Mouse (Mus musculus): Measurements from ENCODE around the gene Klrk1. TPM values are rescaled to one million over a fixed set of nuclear protein-coding genes. Genes with fewer than 3 reads are reported as not detected.
"Not testable (repeated sequence)": the region's sequence is repeated elsewhere in the genome, so short reads cannot be mapped to it uniquely, and the experiment has no call there.

Klrk1 gene
- polyA plus RNA-seq (2016; fragmentation: Nextera tagmentation; extraction: Ambion mirVana) = 0.25 TPM in 2 replicates

DNA sequence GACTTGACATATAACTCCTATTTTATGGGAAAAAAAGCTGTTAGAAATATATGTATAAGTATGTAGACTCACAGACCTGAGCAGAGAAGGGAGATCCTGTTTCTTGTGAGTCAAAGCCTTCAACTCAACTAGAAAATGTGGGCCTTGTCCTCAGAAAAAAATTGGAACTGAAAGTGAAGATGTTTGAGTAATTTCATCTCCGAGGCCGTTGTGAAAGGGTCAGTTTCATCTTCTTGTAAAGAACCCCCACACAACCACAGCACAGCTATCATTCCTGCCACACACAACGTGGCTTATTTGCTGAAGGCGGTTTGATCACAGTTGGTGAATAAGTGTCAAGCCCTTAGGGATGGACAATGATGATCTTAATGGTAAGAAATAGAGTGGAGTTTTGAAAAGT is at the start of gene Klrk1:
Gene Klrk1 (minus strand): TSS at position 130 of the 400 bp plus-strand sequence.
- no peak for ATAC-seq (ENCODE audit: low FRiP score)
- whole genome bisulfite sequencing = 82% methylated on average over 4 of the region's 4 CpGs
- no peaks in the 10 kb centered on the region for H3K27me3 ChIP-seq

DNA sequence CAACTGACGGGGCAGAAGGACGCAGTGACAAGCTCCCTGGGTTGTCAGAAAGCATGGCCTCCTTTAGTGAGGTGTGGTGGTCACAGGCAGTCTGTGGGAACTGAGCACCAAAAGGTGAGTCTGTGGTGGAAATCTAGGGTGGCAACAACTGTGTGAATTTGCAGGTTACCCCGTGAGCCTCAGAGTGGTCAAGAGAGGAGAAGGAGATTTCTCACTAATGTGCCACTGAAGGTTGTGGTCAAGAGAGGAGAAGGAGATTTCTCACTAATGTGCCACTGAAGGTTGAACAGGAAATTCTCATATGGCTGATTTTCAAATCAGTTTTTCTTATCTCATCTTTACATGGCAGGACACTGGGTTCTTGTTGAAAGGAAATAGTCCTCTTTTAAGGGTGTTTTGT is 37.6 kb upstream of the Klrk1 start:
- H3K9ac ChIP-seq; H3K36me3 ChIP-seq; H3K27me3 ChIP-seq; H3K9me3 ChIP-seq (replicated peaks); H3K4me1 ChIP-seq; H3K27ac ChIP-seq; H3K4me2 ChIP-seq (replicated peaks); ATAC-seq (ENCODE audit: low FRiP score); H3K4me3 ChIP-seq: not testable (repeated sequence)
- no CpG with 5 or more reads among the region's 3 CpGs for WGBS

More for the DNA sequence above, at the start of gene Klrk1:
- H3K4me2 ChIP-seq (replicated peaks) = no peak within 1 kb of the TSS
- no peak within 1 kb of the TSS for H3K9ac ChIP-seq
- H3K9me3 ChIP-seq (replicated peaks) = no peaks in the 10 kb centered on the region
- H3K4me3 ChIP-seq = no peak within 1 kb of the TSS
- no peaks in the 10 kb centered on the region for H3K4me1 ChIP-seq
- H3K27ac ChIP-seq = no peak within 1 kb of the TSS
- H3K36me3 ChIP-seq = no peaks in the 10 kb centered on the region

DNA sequence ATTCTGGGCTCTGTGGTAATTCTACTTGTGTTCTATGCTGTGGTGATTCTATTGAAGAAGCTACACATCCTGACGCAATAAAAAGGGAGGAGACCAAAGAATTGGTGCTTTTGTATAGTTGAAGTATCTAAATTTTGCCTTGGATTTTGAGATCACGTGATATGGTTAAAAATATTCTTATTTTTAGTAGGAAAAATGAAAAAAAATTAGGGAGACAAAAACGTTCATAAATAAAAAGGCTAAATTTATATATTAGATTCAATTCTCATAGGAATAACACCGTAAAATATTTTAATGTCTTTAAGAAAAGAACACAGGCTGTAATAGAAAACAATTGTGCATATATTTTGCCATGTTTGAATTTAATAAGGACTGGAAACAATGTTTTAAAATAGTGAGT is 36.9 kb upstream of the Klrk1 start, which contains the start of gene Klrc2:
Gene Klrc2 (minus strand): TSS at position 101 of the 400 bp plus-strand sequence.
- H3K36me3 ChIP-seq; H3K9ac ChIP-seq; H3K4me3 ChIP-seq; H3K4me2 ChIP-seq (replicated peaks); H3K27me3 ChIP-seq; H3K9me3 ChIP-seq (replicated peaks); H3K27ac ChIP-seq; ATAC-seq (ENCODE audit: low FRiP score); H3K4me1 ChIP-seq: not testable (repeated sequence)
- 77% methylated on average over 4 of the region's 4 CpGs for WGBS

DNA sequence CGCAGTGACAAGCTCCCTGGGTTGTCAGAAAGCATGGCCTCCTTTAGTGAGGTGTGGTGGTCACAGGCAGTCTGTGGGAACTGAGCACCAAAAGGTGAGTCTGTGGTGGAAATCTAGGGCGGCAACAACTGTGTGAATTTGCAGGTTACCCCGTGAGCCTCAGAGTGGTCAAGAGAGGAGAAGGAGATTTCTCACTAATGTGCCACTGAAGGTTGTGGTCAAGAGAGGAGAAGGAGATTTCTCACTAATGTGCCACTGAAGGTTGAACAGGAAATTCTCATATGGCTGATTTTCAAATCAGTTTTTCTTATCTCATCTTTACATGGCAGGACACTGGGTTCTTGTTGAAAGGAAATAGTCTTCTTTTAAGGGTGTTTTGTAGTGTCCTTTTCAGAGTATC is 20.4 kb upstream of the Klrk1 start:
- not testable (repeated sequence) for H3K36me3 ChIP-seq; H3K4me3 ChIP-seq; H3K27me3 ChIP-seq; H3K9me3 ChIP-seq (replicated peaks); ATAC-seq (ENCODE audit: low FRiP score); H3K4me2 ChIP-seq (replicated peaks); H3K27ac ChIP-seq; H3K4me1 ChIP-seq; H3K9ac ChIP-seq
- 83% methylated on average over 1 of the region's 3 CpGs for WGBS

DNA sequence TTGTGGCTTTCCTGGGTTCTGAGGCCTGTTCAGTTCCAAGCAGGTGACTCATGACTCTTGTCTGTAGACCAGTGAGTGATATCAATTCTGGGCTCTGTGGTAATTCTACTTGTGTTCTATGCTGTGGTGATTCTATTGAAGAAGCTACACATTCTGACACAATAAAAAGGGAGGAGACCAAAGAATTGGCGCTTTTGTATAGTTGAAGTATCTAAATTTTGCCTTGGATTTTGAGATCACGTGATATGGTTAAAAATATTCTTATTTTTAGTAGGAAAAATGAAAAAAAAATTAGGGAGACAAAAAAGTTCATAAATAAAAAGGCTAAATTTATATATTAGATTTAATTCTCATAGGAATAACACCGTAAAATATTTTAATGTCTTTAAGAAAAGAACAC is 19.6 kb upstream of the Klrk1 start, which contains the start of gene Klrc3:
Gene Klrc3 (minus strand): TSS at position 101 of the 400 bp plus-strand sequence.
- not testable (repeated sequence) for H3K36me3 ChIP-seq; ATAC-seq (ENCODE audit: low FRiP score); H3K4me2 ChIP-seq (replicated peaks); H3K27ac ChIP-seq; H3K27me3 ChIP-seq; H3K4me3 ChIP-seq; H3K9ac ChIP-seq; H3K4me1 ChIP-seq; H3K9me3 ChIP-seq (replicated peaks)
- WGBS = 85% methylated on average over 3 of the region's 3 CpGs

DNA sequence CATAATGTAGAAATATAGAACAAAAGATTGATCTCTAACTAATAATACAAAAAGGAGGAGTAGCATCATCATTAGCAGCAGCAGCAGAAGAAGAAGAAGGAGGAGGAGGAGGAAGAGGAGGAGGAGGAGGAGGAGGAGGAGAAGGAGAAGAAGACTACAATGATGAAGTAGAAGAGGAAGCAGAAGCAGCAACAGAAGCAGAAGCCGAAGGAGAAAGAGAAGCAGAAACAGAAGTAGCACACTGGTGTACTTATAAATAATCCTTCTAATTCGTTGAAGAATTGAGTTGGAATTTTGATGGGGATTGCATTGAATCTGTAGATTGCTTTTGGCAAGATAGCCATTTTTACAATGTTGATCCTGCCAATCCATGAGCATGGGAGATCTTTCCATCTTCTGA is 7.4 kb upstream of the Klrk1 start:
- WGBS = 84% methylated on average over 2 of the region's 2 CpGs
- not testable (repeated sequence) for H3K9ac ChIP-seq; ATAC-seq (ENCODE audit: low FRiP score)

DNA sequence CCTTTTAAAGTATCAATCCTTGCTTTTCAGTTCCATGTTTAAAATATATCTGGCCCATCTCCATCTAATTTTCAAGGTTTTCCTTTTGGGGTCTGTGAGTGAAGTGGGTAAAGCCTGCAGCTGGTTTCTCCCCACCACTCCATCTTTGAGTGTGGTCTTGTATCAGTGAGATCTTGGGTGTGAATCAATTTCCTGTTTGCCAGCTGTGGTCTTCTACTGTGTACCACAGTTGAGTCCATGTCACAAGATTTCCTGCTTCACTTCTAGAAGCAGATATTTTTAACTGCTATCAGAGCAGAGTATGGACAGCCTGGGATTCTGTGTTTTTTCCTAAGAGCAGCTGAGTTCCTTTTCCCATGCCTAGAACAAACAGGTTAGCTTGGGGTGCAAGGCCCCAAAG is 15.3 kb downstream of the Klrk1 start:
- Histone ChIP-seq H3K27ac (no peak overlapping the region), H3K27me3 (no peaks in the 10 kb centered on the region), H3K4me2 (replicated peaks) (no peak overlapping the region), H3K4me3 (no peak overlapping the region), H3K9me3 (replicated peaks) (no peaks in the 10 kb centered on the region), H3K4me1 (no peaks in the 10 kb centered on the region), H3K36me3 (no peaks in the 10 kb centered on the region), H3K9ac (no peak overlapping the region)
- ATAC-seq (ENCODE audit: low FRiP score) = no peak

More for the DNA sequence above, 7.4 kb upstream of the Klrk1 start:
- H3K36me3 ChIP-seq; H3K9me3 ChIP-seq (replicated peaks); H3K27me3 ChIP-seq; H3K4me1 ChIP-seq; H3K4me2 ChIP-seq (replicated peaks); H3K27ac ChIP-seq; H3K4me3 ChIP-seq: not testable (repeated sequence)

DNA sequence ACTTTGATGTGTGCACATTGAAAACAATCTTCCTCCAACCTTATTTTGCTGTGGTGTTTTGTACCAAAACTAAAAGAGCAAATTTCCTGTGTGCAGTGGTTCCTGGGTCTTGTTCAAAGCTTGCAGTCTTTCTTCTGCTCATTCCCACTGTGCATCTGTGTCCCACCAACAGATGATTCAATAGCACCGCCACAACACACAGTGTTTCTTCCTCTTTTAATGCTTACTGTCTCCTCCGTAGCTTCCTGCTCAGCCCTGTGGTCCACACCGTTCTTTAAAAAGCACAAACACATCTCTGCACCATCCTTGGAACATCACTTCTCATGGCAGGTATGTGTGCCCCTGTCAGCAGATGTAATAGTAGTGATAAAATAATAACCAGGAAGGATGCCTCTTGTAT is 32.2 kb downstream of the Klrk1 start, which contains the start of gene Klrd1:
Gene Klrd1 (plus strand): TSS at position 275 of the 400 bp plus-strand sequence.
- H3K27ac ChIP-seq = no peak within 1 kb of the TSS
- no peaks in the 10 kb centered on the region for H3K9me3 ChIP-seq (replicated peaks)
- no peaks in the 10 kb centered on the region for H3K4me1 ChIP-seq
- H3K27me3 ChIP-seq = no peaks in the 10 kb centered on the region
- ATAC-seq (ENCODE audit: low FRiP score) = no peak
- H3K36me3 ChIP-seq = no peaks in the 10 kb centered on the region
- 87% methylated on average over 3 of the region's 3 CpGs for WGBS
- H3K4me3 ChIP-seq = no peak within 1 kb of the TSS
- no peak within 1 kb of the TSS for H3K9ac ChIP-seq
- H3K4me2 ChIP-seq (replicated peaks) = no peak within 1 kb of the TSS

DNA sequence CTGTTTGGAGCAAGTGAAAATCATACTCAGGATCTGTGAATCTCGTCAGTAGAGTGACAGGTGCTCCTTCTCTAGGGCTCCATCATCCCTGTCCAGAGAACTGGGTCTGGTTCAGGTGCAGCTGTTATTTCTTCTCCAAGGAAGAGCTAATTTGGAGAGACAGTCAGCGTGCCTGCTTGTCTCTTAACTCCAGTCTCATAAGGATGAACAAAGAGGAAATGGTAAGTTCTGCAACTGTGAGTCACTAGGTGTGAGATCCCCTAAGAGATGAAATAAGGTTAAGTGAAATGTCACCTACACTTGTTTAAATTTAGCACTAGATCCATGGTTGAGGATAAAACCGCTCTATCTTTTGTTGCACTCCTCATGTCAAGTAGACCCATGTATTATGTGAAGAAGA is 40.6 kb downstream of the Klrk1 start:
- 81% methylated on average over 3 of the region's 3 CpGs for WGBS
- H3K4me3 ChIP-seq = no peak overlapping the region
- no peaks in the 10 kb centered on the region for H3K9me3 ChIP-seq (replicated peaks)
- no peak overlapping the region for H3K9ac ChIP-seq
- H3K4me1 ChIP-seq = no peaks in the 10 kb centered on the region
- no peak overlapping the region for H3K27ac ChIP-seq
- H3K4me2 ChIP-seq (replicated peaks) = no peak overlapping the region
- no peaks in the 10 kb centered on the region for H3K36me3 ChIP-seq
- no peaks in the 10 kb centered on the region for H3K27me3 ChIP-seq
- ATAC-seq (ENCODE audit: low FRiP score) = no peak

DNA sequence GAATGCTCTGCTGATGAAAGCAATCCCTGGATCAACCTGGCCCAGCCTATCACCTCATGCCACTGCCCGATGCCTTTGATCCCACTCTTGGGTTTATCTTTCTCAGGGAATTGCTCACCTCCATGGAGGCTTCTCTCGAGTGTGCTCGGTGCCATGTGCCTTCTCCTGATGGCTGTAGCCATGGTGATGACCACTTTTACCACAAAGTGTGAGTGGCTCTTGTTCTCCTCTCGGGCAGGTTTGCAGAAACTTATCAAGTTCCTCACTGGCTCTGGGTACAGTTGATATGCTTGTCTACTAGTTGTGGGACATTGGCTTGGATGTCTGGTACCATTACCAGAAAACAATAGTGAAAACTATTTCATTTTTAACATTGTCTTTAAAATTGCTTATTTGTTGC is 41.8 kb downstream of the Klrk1 start:
- no peaks in the 10 kb centered on the region for H3K4me1 ChIP-seq
- no peak overlapping the region for H3K9ac ChIP-seq
- 91% methylated on average over 4 of the region's 4 CpGs for WGBS
- H3K36me3 ChIP-seq = no peaks in the 10 kb centered on the region
- H3K4me2 ChIP-seq (replicated peaks) = no peak overlapping the region
- no peaks in the 10 kb centered on the region for H3K27me3 ChIP-seq
- ATAC-seq (ENCODE audit: low FRiP score) = no peak
- H3K4me3 ChIP-seq = no peak overlapping the region
- H3K9me3 ChIP-seq (replicated peaks) = no peaks in the 10 kb centered on the region
- no peak overlapping the region for H3K27ac ChIP-seq

DNA sequence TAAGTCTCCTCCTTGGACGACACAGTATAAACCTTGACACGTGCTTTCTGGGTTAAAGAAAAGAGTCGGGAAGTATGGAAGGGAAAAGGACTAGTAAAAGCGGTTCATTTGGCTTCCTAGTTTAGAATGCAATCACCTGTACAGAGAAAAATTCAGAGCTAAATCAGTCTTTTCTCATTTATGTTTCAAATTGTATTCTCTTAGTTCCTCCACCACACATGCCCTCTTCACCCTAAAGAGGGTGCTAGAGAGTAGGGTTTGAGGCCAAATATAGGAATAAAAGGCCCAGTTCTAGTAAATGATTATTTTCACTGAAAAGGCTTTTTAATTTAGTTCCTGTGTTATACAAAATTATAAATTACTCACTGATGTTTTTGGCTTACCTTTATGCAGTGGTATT is 42.4 kb downstream of the Klrk1 start:
- WGBS = 66% methylated on average over 4 of the region's 4 CpGs

DNA sequence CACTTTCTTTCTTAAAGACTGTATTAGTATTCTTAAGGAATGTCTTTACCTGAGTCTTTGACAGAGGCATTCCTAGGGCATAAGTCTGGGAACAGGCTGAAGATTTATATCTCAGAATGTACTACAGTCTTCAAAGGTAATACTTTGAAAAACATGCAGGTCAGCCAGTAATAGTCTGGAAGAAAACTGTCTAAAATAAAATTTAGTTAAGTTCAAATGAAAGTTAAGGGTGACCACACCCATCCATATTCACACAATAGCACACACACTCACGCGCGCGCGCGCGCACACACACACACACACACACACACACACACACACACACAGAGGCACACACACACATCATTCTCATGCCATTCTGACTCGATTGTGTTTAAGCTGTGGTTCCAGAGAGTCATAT is 46.1 kb downstream of the Klrk1 start, which contains the start of gene Klre1:
Gene Klre1 (plus strand): TSS at position 301 of the 400 bp plus-strand sequence.
- H3K9me3 ChIP-seq (replicated peaks) = no peaks in the 10 kb centered on the region
- H3K9ac ChIP-seq = no peak within 1 kb of the TSS
- H3K27me3 ChIP-seq = no peaks in the 10 kb centered on the region
- no peak within 1 kb of the TSS for H3K4me3 ChIP-seq
- no peak within 1 kb of the TSS for H3K4me2 ChIP-seq (replicated peaks)
- ATAC-seq (ENCODE audit: low FRiP score) = no peak
- no peak within 1 kb of the TSS for H3K27ac ChIP-seq
- H3K36me3 ChIP-seq = no peaks in the 10 kb centered on the region
- no peaks in the 10 kb centered on the region for H3K4me1 ChIP-seq
- 94% methylated on average over 8 of the region's 8 CpGs for WGBS

More for the DNA sequence above, 42.4 kb downstream of the Klrk1 start:
- no peak overlapping the region for H3K27ac ChIP-seq
- H3K36me3 ChIP-seq = no peaks in the 10 kb centered on the region
- no peaks in the 10 kb centered on the region for H3K9me3 ChIP-seq (replicated peaks)
- ATAC-seq (ENCODE audit: low FRiP score) = no peak
- no peak overlapping the region for H3K9ac ChIP-seq
- no peaks in the 10 kb centered on the region for H3K4me1 ChIP-seq
- H3K27me3 ChIP-seq = no peaks in the 10 kb centered on the region
- no peak overlapping the region for H3K4me2 ChIP-seq (replicated peaks)
- H3K4me3 ChIP-seq = no peak overlapping the region

DNA sequence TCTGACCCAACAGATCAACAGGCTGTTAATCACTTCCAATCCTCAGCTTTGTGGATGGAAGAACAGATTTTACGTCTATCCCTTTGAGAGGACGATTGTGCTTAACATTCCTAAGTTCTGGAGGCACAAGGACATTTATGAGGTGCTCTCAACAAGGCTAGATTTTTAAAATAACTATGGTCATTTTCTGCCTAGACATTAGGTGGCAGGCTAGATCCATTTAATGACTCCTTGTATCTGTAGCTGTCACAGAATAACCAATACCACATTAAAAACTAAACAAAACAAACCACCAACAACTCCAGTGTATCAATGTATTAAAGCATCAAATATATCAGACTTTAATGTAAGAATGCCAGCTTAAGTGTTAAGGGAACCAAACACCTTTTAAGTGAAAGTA is 48.3 kb downstream of the Klrk1 start:
- no peaks in the 10 kb centered on the region for H3K4me1 ChIP-seq
- H3K36me3 ChIP-seq = no peaks in the 10 kb centered on the region
- WGBS = 48% methylated on average over 2 of the region's 2 CpGs
- no peak overlapping the region for H3K4me2 ChIP-seq (replicated peaks)
- no peaks in the 10 kb centered on the region for H3K27me3 ChIP-seq
- H3K9ac ChIP-seq = no peak overlapping the region
- H3K27ac ChIP-seq = no peak overlapping the region
- no peak overlapping the region for H3K4me3 ChIP-seq
- H3K9me3 ChIP-seq (replicated peaks) = no peaks in the 10 kb centered on the region
- ATAC-seq (ENCODE audit: low FRiP score) = no peak
